Mouse (Mus musculus): ENCODE data around the gene Sirt3. TPM values are rescaled to one million over a fixed set of nuclear protein-coding genes. Genes with fewer than 3 reads are reported as not detected.

Sirt3 gene
- polyA plus RNA-seq, 1 experiment from 2014 or later = 38.5 TPM

DNA sequence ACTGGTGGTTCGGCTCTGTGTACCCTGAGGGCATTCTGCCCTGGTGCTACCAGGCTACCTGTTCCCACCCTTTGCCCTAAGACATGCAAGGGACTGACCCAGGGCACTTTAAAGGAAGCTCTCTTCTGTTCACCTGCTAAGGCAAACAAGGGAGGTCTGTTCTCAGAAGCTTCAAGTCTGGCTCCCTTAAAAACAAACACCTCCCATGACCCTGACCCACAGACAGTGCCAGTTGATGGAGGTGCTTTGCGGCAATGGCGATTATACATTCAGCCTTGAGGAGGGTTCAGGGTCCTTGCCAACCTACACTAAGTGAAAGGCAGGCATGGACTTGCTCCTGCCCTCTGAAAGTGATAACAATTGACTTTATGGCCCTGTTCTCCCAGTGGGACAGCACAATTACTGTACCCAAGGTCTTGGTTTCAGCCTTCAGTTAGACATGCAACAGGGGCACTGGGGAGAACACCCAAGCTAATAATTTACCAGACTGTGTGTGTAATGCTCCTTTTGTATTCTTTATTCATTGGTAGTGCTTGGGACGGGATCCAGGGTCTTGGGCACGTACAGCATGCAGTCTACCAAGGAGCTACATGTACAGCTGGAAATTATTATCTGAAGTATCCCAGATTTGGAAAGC, 30.9 kb upstream of the Sirt3 start:
- 77% methylated on average over 5 of the region's 5 CpGs for WGBS
- Histone ChIP-seq H3K27me3 (replicated peaks; ENCODE audit: control insufficient read depth, insufficient read depth, low read length) (no peaks in the 10 kb centered on the region), H3K27ac (ENCODE audit: low read length) (no peak overlapping the region), H3K4me1 (replicated peaks; ENCODE audit: control insufficient read depth, insufficient read depth, low read length) (peaks cover 5% of the 10 kb centered on the region), H3K36me3 (ENCODE audit: control insufficient read depth, insufficient read depth) (no peaks in the 10 kb centered on the region), H3K9ac (replicated peaks; ENCODE audit: low read depth, low read length) (no peak overlapping the region), H3K4me3 (replicated peaks; ENCODE audit: low read length) (no peak overlapping the region), H3K9me3 (ENCODE audit: control insufficient read depth, low read length) (no peaks in the 10 kb centered on the region), H3K4me2 (ENCODE audit: low read length) (no peak overlapping the region)
- no peak for ATAC-seq

- peaks cover 5% of the 10 kb centered on the region for H3K4me1 ChIP-seq (replicated peaks; ENCODE audit: control insufficient read depth, insufficient read depth, low read length)
- H3K4me2 ChIP-seq (ENCODE audit: low read length) = no peak overlapping the region
- no peak overlapping the region for H3K27ac ChIP-seq (ENCODE audit: low read length)
- H3K27me3 ChIP-seq (replicated peaks; ENCODE audit: control insufficient read depth, insufficient read depth, low read length) = no peaks in the 10 kb centered on the region
- H3K36me3 ChIP-seq (ENCODE audit: control insufficient read depth, insufficient read depth) = no peaks in the 10 kb centered on the region
- no peak overlapping the region for H3K9ac ChIP-seq (replicated peaks; ENCODE audit: low read depth, low read length)
- WGBS = 78% methylated on average over 3 of the region's 3 CpGs
- ATAC-seq = no peak
- no peaks in the 10 kb centered on the region for H3K9me3 ChIP-seq (ENCODE audit: control insufficient read depth, low read length)
- H3K4me3 ChIP-seq (replicated peaks; ENCODE audit: low read length) = no peak overlapping the region
Measured at GRCm38 (mm10) chr7:140912293-140912692, 30.2 kb upstream of the Sirt3 start.

DNA sequence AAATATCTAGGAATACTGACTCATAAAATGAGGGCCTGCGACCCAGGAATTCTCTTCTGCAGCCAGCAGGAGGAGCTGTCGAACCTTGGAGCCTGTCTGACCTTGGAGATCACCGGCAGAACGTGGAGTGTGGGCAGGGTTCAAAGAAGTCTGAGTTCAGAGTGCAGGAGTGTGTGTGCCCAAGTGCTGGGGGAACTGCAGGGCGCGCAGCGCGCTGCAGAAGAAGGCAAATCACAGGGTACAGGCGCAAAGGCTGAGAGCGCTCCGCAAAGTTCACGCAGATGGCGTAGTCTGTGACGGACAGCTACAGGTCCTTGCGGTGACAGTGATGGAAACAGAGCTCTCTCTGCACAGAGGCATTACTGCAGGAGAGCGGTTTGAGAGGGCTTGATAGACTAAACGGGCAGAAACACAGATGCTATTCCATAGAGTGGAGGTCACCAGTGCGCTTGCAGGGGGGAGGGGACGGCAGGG, 26.6 kb upstream of the Sirt3 start:
- Histone ChIP-seq H3K9ac (replicated peaks; ENCODE audit: low read depth, low read length) (no peak overlapping the region), H3K4me3 (replicated peaks; ENCODE audit: low read length) (peak overlapping the region; percentile 39), H3K27ac (ENCODE audit: low read length) (no peak overlapping the region), H3K36me3 (ENCODE audit: control insufficient read depth, insufficient read depth) (no peaks in the 10 kb centered on the region), H3K27me3 (replicated peaks; ENCODE audit: control insufficient read depth, insufficient read depth, low read length) (no peaks in the 10 kb centered on the region), H3K4me2 (ENCODE audit: low read length) (peak overlapping the region; percentile 67), H3K4me1 (replicated peaks; ENCODE audit: control insufficient read depth, insufficient read depth, low read length) (peaks cover 5% of the 10 kb centered on the region), H3K9me3 (ENCODE audit: control insufficient read depth, low read length) (no peaks in the 10 kb centered on the region)
- WGBS = 2% methylated on average over 19 of the region's 19 CpGs
- peak; percentile 45; the same call in 1 of the 2 replicates for ATAC-seq

- H3K4me2 ChIP-seq (ENCODE audit: low read length) = no peak overlapping the region
- no peak for ATAC-seq
- no peak overlapping the region for H3K27ac ChIP-seq (ENCODE audit: low read length)
- no peak overlapping the region for H3K4me3 ChIP-seq (replicated peaks; ENCODE audit: low read length)
- no peaks in the 10 kb centered on the region for H3K9me3 ChIP-seq (ENCODE audit: control insufficient read depth, low read length)
- WGBS = 56% methylated on average over 7 of the region's 7 CpGs
- H3K27me3 ChIP-seq (replicated peaks; ENCODE audit: control insufficient read depth, insufficient read depth, low read length) = no peaks in the 10 kb centered on the region
- no peak overlapping the region for H3K9ac ChIP-seq (replicated peaks; ENCODE audit: low read depth, low read length)
- H3K36me3 ChIP-seq (ENCODE audit: control insufficient read depth, insufficient read depth) = no peaks in the 10 kb centered on the region
- H3K4me1 ChIP-seq (replicated peaks; ENCODE audit: control insufficient read depth, insufficient read depth, low read length) = peaks cover 8% of the 10 kb centered on the region
Measured at GRCm38 (mm10) chr7:140908181-140908580, 26.1 kb upstream of the Sirt3 start.

- H3K9ac ChIP-seq (replicated peaks; ENCODE audit: low read depth, low read length) = no peak overlapping the region
- no peaks in the 10 kb centered on the region for H3K27me3 ChIP-seq (replicated peaks; ENCODE audit: control insufficient read depth, insufficient read depth, low read length)
- WGBS = 85% methylated on average over 7 of the region's 7 CpGs
- H3K4me3 ChIP-seq (replicated peaks; ENCODE audit: low read length) = no peak overlapping the region
- no peaks in the 10 kb centered on the region for H3K36me3 ChIP-seq (ENCODE audit: control insufficient read depth, insufficient read depth)
- H3K4me2 ChIP-seq (ENCODE audit: low read length) = no peak overlapping the region
- H3K9me3 ChIP-seq (ENCODE audit: control insufficient read depth, low read length) = no peaks in the 10 kb centered on the region
- H3K4me1 ChIP-seq (replicated peaks; ENCODE audit: control insufficient read depth, insufficient read depth, low read length) = peaks cover 10% of the 10 kb centered on the region
- no peak for ATAC-seq
- no peak overlapping the region for H3K27ac ChIP-seq (ENCODE audit: low read length)
Measured at GRCm38 (mm10) chr7:140907697-140908096, 25.6 kb upstream of the Sirt3 start.

DNA sequence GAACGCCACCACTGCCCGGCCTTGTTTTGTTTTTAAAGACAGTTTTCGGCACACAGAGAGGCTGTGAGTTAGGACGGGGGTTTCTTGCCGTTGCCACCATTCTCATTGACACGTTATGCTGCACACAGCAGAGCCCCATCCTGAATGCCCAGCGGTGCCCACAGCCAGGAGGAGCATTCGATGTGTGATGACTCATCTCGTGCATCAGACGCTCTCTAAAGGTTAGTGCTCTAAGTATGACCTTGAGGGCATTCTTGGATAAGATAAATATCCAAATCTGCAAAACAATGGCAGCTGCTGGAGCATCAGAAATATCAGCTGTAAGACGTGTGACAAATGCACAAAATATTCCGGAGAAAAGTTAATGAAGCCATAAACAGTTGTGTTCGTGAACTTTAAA, 25.0 kb upstream of the Sirt3 start:
- no peak overlapping the region for H3K4me2 ChIP-seq (ENCODE audit: low read length)
- H3K36me3 ChIP-seq (ENCODE audit: control insufficient read depth, insufficient read depth) = no peaks in the 10 kb centered on the region
- no peak for ATAC-seq

DNA sequence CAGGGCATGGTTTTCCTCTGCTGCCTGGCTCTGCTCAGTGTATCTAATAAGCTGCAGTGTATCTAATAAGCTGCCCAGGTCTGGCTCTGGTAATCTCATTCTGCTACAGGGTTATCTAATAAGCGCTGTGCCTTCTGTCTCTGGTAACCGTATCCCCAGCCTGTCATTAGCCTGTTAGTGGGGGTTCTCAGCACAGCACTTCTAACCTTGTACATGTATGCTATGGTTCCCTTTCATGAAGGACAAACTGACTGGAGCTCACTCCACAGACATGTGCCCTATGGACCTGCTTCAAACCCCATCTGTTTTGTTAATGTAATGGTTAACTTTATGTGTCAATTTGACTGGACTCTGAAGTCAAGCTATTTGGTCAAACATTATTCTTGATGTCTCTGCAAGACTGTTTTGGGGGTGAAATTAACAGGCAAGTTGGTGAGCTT, 23.6 kb upstream of the Sirt3 start:
- peaks cover 10% of the 10 kb centered on the region for H3K4me1 ChIP-seq (replicated peaks; ENCODE audit: control insufficient read depth, insufficient read depth, low read length)
- H3K4me2 ChIP-seq (ENCODE audit: low read length) = no peak overlapping the region
- no peak for ATAC-seq
- WGBS = 90% methylated on average over 2 of the region's 2 CpGs
- no peaks in the 10 kb centered on the region for H3K27me3 ChIP-seq (replicated peaks; ENCODE audit: control insufficient read depth, insufficient read depth, low read length)
- no peaks in the 10 kb centered on the region for H3K9me3 ChIP-seq (ENCODE audit: control insufficient read depth, low read length)
- no peak overlapping the region for H3K4me3 ChIP-seq (replicated peaks; ENCODE audit: low read length)
- H3K27ac ChIP-seq (ENCODE audit: low read length) = no peak overlapping the region
- H3K9ac ChIP-seq (replicated peaks; ENCODE audit: low read depth, low read length) = no peak overlapping the region
- no peaks in the 10 kb centered on the region for H3K36me3 ChIP-seq (ENCODE audit: control insufficient read depth, insufficient read depth)

More for the DNA sequence above, 25.0 kb upstream of the Sirt3 start:
- H3K4me3 ChIP-seq (replicated peaks; ENCODE audit: low read length) = no peak overlapping the region
- no peaks in the 10 kb centered on the region for H3K9me3 ChIP-seq (ENCODE audit: control insufficient read depth, low read length)
- H3K27me3 ChIP-seq (replicated peaks; ENCODE audit: control insufficient read depth, insufficient read depth, low read length) = no peaks in the 10 kb centered on the region
- H3K4me1 ChIP-seq (replicated peaks; ENCODE audit: control insufficient read depth, insufficient read depth, low read length) = peaks cover 10% of the 10 kb centered on the region
- H3K9ac ChIP-seq (replicated peaks; ENCODE audit: low read depth, low read length) = no peak overlapping the region
- WGBS = 86% methylated on average over 13 of the region's 13 CpGs
- H3K27ac ChIP-seq (ENCODE audit: low read length) = no peak overlapping the region

- ATAC-seq = 0 out of 2 replicates have a peak, but pooled peaks have one; percentile 28
- no peak overlapping the region for H3K9ac ChIP-seq (replicated peaks; ENCODE audit: low read depth, low read length)
- H3K9me3 ChIP-seq (ENCODE audit: control insufficient read depth, low read length) = no peaks in the 10 kb centered on the region
- no peaks in the 10 kb centered on the region for H3K27me3 ChIP-seq (replicated peaks; ENCODE audit: control insufficient read depth, insufficient read depth, low read length)
- no peaks in the 10 kb centered on the region for H3K36me3 ChIP-seq (ENCODE audit: control insufficient read depth, insufficient read depth)
- no peak overlapping the region for H3K4me2 ChIP-seq (ENCODE audit: low read length)
- 0 out of 2 replicates have a peak, but pooled peaks cover 4% of the 10 kb centered on the region for H3K4me1 ChIP-seq (replicated peaks; ENCODE audit: control insufficient read depth, insufficient read depth, low read length)
- WGBS = 24% methylated on average over 13 of the region's 13 CpGs
- no peak overlapping the region for H3K4me3 ChIP-seq (replicated peaks; ENCODE audit: low read length)
- no peak overlapping the region for H3K27ac ChIP-seq (ENCODE audit: low read length)
Measured at GRCm38 (mm10) chr7:140903212-140903611, 21.1 kb upstream of the Sirt3 start.

GRCm38 (mm10) chr7:140902036-140902875, 20.1 kb upstream of the Sirt3 start:
- Histone ChIP-seq H3K27ac (ENCODE audit: low read length) (no peak overlapping the region), H3K36me3 (ENCODE audit: control insufficient read depth, insufficient read depth) (peaks cover 6% of the 10 kb centered on the region; the same call in 1 of the 2 replicates), H3K9me3 (ENCODE audit: control insufficient read depth, low read length) (no peaks in the 10 kb centered on the region), H3K27me3 (replicated peaks; ENCODE audit: control insufficient read depth, insufficient read depth, low read length) (no peaks in the 10 kb centered on the region), H3K4me1 (replicated peaks; ENCODE audit: control insufficient read depth, insufficient read depth, low read length) (0 out of 2 replicates have a peak, but pooled peaks cover 4% of the 10 kb centered on the region), H3K4me2 (ENCODE audit: low read length) (no peak overlapping the region), H3K9ac (replicated peaks; ENCODE audit: low read depth, low read length) (no peak overlapping the region), H3K4me3 (replicated peaks; ENCODE audit: low read length) (no peak overlapping the region)
- no peak for ATAC-seq
- 75% methylated on average over 15 of the region's 15 CpGs for WGBS
